Mouse (Mus musculus): ENCODE data around the gene Aven. TPM values are rescaled to one million over a fixed set of nuclear protein-coding genes. Genes with fewer than 3 reads are reported as not detected.

Aven gene
- total RNA-seq, 4 experiments from 2014 or later, result 8.1 to 11.5 (median 10.0) TPM

DNA sequence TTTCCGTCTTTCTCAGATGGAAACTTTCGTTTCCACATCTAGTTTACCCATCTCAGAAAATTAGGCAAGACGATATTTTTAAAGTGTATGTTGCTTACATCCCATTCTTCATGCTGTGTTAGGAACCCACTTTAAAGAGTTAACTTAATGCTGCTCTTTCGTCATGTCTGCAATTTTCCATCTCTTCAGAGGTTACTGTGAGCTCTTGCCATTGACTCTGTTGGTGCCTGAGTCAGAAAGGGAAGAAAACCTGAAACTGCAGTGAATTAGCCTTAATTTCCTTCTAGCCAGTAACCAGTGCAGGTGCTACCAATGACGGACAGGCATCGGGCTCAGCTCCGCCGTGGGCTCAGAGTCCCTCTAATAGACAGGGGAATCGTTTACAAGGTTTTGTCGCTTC, 63.8 kb downstream of the Aven start:
- DNase-seq (ENCODE audit: low spot score in 2 of 2), result no peak

DNA sequence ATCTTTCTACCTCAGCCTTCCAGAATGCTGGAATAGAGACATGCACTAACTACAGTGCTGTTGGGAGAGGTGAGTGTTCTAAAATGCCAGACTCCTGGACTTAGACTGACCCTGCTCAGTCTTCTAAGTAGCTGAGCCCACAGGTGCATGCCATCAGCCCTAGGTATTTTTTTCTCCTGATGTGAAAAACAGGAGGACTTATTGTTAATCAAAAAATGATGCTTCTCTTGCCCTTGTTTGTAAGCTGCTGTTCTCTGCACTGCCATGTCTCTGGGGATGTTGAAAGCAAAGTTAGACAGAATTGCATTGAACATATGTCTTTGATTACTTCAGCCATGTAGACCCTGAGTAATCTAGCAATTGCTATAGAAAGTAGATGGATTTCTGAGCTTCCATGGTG, 64.7 kb downstream of the Aven start:
- no peak for DNase-seq (ENCODE audit: low spot score in 2 of 2)

GRCm38 (mm10) chr2:112561549-112561948, 68.8 kb downstream of the Aven start:
- DNase-seq (ENCODE audit: low spot score in 2 of 2), result no peak

- no peak for DNase-seq (ENCODE audit: low spot score in 2 of 2)
Observed at GRCm38 (mm10) chr2:112565060-112565459, 72.3 kb downstream of the Aven start.

DNA sequence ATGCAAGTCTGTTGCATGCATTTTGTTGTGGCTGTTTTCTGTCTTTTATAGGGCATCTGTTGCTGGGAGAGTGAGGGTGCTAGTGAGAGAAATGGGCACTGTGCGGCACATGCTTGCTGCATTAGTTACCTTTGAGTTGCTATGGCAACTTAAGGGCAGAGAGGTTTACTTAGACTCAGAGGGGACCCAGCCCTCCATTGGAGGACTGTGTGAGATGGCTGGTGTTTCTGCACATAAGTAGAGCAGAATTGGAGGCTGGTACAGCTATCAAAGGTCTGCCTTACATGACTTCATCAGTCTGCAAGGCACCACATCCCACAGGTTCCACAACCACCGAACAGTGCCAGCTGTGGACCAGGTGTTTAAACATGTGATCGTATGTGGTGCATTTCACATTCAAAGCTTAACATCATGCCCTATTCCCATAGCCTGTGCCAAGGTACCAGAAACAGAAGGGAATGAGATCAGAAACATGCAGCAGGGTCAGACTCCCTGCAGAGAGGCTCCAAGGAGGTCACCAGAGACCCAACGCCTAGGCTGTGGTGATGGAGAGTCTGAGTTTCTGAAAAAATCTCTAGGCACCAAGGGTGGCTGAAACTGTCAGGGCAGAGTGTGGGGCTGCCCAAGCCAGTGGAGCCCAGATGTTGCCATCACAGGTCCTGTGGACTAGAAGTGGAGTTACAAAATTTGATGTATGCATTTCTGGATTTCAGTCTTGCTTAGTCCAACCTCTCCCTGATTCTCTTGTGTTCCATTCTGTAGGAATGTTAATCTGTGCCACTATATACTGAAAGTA, 73.7 kb downstream of the Aven start:
- no peak for DNase-seq (ENCODE audit: low spot score in 2 of 2)

DNA sequence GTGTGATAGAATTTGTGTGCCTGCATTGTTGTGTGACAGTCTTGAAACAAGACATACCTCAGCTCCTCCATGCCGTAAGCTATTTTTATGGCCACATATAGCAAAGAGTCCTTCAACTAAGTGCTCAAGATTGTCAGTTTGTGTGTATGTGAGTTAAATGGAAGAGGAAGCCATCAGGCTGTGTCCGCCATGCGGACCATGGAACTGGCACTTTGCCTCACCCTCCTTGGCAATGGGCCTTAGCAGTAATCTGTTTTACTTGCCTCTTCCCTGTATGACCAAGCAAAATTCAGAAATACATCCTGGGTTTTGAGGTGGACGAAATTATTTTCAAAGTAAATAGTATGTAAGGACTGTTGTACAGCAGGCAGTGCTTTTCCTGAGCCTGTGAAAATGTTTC, 75.0 kb downstream of the Aven start:
- no peak for DNase-seq (ENCODE audit: low spot score in 2 of 2)

- no peak for DNase-seq (ENCODE audit: low spot score in 2 of 2)
Observed at GRCm38 (mm10) chr2:112590985-112591384, 98.2 kb downstream of the Aven start.

- DNase-seq (ENCODE audit: low spot score in 2 of 2), result peak; percentile 59 to 74
Observed at GRCm38 (mm10) chr2:112591451-112591871, 98.7 kb downstream of the Aven start.

GRCm38 (mm10) chr2:112593322-112593721, 100.6 kb downstream of the Aven start:
- DNase-seq (ENCODE audit: low spot score in 2 of 2), result no peak

DNA sequence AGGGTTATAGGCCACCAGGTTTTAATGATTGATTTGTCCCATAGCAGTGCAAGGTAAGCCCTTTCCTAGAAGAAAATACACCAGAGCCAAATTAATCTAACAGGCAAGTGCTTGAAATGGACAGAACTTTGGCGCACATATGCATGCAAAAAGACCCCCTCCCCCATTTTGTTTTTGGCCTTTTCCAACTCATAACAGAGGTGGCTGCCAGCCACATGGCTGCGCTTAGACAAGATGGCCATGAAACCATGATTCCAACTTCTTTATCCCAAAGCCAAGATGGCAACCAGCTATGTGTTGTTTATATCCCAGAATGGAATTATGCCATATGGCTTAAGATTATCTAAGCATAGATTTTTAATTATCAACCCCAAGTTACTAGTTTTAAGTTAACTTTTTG, 101.0 kb downstream of the Aven start:
- no peak for DNase-seq (ENCODE audit: low spot score in 2 of 2)

- DNase-seq (ENCODE audit: low spot score in 2 of 2), result no peak
Observed at GRCm38 (mm10) chr2:112595807-112596206, 103.0 kb downstream of the Aven start.

DNA sequence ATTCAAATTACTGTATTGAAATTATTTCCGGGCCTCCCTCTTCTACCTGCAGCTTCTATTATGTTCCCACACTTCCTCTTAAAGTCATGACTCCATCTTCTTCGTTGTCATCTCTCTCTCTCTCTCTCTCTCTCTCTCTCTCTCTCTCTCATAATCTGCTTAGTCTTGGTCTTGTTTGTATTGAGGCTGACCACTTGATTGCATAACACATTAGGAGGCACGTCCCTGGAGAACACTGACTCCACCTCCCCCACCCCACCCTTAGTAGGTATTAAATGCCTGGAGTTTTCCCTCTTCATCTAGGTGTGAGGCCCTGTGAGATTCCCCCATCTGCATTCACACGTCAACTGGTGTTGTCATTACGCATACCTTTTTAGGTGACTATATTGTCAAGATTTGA, 103.7 kb downstream of the Aven start:
- DNase-seq (ENCODE audit: low spot score in 2 of 2), result no peak

GRCm38 (mm10) chr2:112597064-112597463, 104.3 kb downstream of the Aven start:
- no peak for DNase-seq (ENCODE audit: low spot score in 2 of 2)

DNA sequence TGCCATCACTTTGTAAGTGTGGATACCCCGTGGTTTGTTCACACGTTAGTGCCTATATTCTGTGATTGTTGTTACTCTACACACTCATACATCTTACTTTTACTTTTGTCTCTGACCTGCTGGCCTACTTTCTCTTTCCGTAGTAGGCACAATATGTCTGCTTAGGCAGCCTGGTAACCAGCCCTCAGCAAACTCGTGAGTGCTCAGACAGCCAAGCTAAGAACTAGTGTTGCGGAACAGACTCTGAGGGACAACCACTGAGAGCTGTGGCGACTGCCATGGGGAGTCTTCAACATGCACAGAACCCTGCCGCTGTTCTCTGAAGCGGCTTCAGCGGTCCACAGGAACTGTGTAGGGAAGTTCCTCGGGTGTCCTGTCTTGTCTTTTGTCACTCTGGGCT, 107.5 kb downstream of the Aven start:
- DNase-seq (ENCODE audit: low spot score in 2 of 2), result no peak

DNA sequence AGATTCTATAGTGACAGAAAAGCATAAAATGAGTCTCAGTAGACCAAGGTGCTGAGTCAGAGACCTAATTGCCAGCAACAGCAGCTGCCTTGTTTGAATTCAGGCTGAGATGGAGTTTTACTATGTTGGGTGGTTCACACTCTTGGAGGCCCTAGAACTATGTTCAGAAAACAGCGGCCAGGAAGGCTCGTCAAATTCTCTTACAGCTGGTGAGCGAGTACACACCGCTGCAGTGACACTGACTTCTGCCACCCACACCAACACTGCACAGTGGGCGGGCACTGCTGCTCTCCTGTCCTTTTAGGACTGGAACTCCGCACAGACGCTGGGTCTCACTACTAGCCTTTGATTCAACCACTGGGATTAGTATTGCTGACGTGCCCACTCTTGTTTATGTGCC, 109.7 kb downstream of the Aven start:
- peak in 1 of 2 experiments; percentile 43 for DNase-seq (ENCODE audit: low spot score in 2 of 2)

DNA sequence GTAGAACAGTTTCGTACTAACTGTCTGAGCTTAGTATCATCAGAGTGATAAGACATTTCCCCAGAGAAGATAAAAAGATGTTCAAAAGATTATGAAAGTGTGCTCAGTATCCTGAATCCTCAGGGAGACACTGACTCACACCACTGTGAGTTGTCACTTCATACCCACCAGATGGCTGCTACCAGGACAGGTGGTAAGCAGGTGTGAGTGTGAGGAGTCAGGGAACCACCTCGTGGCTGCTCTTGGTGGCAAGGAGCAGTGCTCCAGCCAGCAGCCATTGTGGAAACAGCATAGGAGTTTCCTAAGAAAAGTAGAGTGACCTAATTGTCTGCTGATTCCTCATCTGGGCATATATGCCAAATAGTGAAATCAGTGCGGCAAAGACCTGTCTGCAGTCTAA, 113.8 kb downstream of the Aven start:
- DNase-seq (ENCODE audit: low spot score in 2 of 2), result no peak

DNA sequence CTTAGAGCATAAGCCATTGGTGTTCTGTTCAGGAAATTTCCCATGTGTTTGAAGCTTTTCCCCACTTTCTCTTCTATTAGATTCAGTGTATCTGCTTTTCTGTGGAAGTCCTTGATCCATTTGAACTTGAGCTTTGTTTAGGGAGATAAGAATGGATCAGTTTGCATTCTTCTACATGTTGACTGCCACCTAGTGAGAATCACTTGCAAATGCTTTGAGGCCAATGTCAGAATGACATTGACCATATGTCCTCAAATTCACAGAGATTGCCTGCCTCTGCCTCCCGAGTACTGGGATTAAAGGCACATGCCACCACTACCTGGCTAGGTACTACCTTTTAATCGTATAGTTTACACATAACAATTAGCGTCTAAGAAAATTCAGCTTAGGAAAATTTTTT, 119.9 kb downstream of the Aven start:
- DNase-seq (ENCODE audit: low spot score in 2 of 2), result no peak

- DNase-seq (ENCODE audit: low spot score in 2 of 2), result no peak
Observed at GRCm38 (mm10) chr2:112614375-112614774, 121.6 kb downstream of the Aven start.

DNA sequence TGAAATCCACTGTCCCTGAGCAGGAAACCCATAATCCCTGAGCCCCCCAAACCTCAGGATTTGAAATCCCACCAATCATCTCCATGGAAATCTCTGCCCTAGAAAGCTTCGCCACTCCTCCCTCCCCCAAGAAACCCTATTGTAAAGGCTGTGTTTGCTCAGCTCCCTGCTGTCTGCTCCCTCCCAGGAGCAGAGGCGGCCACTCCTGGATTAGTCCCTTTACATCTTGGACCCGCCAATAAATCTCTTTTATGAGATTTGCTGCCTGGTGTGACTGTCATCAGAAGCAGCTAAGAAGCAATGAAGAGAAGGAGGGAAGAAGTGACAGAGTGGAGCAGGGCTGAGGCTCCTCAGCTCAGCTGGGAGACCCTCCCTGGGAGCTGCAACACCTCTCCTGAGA, 124.4 kb downstream of the Aven start:
- no peak for DNase-seq (ENCODE audit: low spot score in 2 of 2)

DNA sequence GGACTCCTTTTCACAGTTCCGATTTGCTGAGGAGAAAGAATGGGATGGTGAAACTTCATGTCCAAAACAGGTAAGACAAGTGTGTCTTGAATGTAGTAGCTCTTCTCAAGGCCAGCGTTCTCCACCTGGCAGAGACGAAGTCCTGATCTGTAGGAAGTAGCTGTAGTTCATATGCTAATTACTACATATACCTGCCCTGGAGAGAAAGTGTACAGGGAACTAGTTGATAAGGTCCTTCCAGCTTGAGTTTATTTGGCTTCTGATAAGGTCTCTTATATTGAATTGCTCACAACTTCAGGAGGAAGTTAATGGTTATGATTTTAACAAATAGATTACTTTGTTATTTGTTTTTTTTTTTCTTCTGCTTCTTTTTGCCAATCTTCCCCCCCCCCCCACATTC, 132.4 kb downstream of the Aven start:
- DNase-seq (ENCODE audit: low spot score in 2 of 2), result no peak

GRCm38 (mm10) chr2:112630669-112631068, 137.9 kb downstream of the Aven start:
- no peak for DNase-seq (ENCODE audit: low spot score in 2 of 2)

GRCm38 (mm10) chr2:112632536-112632935, 139.8 kb downstream of the Aven start:
- no peak for DNase-seq (ENCODE audit: low spot score in 2 of 2)

DNA sequence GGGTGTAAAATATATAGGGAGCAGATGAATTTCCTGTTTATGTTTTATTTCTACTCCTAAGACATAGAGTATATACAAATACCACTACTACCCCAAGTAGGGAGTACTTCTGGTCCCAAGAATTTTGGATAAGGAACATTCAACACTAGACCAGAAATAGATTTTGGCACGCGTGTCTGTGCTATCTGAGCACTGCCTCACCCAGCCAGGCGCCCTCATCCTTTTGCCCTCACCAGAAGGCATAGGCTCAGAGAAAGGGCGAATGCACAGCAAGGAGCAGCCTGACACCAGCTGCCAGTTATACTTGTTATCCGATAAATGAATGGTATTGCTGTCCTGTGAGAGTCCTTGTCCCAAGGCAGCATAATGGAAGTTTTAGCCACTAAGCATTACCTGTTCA, 144.4 kb downstream of the Aven start:
- DNase-seq (ENCODE audit: low spot score in 2 of 2), result no peak

GRCm38 (mm10) chr2:112653836-112654235, 161.1 kb downstream of the Aven start:
- DNase-seq (ENCODE audit: low spot score in 2 of 2), result no peak
